Mouse (Mus musculus): ENCODE data around the gene Fam3b. TPM values are rescaled to one million over a fixed set of nuclear protein-coding genes. Genes with fewer than 3 reads are reported as not detected.

The Fam3b gene
- polyA plus RNA-seq, 1 experiment from 2014 or later = not detected

DNA sequence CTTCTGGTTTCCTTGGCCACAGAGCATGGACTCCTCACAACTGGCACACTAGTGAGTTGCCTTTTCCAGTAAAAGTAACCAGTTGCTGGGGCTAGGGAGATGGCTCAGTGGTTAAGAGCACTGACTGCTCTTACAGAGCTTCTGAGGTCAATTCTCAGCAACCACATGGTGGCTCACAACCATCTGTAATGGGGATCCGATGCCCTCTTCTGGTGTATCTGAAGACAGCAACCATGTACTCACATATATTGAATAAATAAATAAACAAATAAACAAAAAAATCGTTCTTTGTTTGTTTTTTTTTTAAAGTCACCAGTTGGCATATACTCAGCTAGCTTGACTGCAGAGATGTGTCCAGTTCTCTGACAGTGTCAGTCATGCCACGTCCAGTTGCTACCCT lies 1.7 kb upstream of the Fam3b start:
- Histone ChIP-seq H3K27ac (no peak overlapping the region), H3K9me3 (replicated peaks) (no peaks in the 10 kb centered on the region), H3K9ac (no peak overlapping the region), H3K27me3 (no peaks in the 10 kb centered on the region), H3K36me3 (no peaks in the 10 kb centered on the region), H3K4me2 (no peak overlapping the region), H3K4me3 (replicated peaks) (no peak overlapping the region), H3K4me1 (replicated peaks) (0 out of 2 replicates have a peak, but pooled peaks cover 3% of the 10 kb centered on the region)
- no peak for DNase-seq
- no peak for ATAC-seq (ENCODE audit: low read depth)
- 47% methylated on average over 3 of the region's 3 CpGs for WGBS (ENCODE audit: insufficient replicate concordance)

DNA sequence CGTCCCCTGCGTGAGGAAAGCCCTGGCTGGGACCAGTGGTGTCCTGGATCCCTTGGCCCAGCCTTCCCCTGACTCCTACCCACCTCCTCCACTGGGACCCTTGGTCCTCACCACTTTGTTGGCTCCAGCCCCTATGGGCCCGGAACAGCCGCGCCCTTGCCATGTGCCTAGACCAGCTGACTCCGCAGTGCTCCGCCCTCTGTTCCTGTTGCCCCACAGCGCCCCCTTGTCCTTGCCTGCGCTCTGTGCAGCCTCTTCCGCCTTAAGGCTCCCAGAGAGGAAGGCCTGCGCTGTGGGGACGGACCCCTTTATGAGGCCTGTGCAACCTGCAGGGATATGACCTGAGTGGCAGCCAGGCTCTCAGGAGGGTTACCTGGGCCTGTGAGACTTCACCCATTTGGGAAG lies 2.3 kb downstream of the Fam3b start:
- 81% methylated on average over 12 of the region's 12 CpGs for WGBS (ENCODE audit: insufficient replicate concordance)
- Histone ChIP-seq H3K9me3 (replicated peaks) (no peaks in the 10 kb centered on the region), H3K4me3 (replicated peaks) (no peak overlapping the region), H3K4me1 (replicated peaks) (0 out of 2 replicates have a peak, but pooled peaks cover 3% of the 10 kb centered on the region), H3K27me3 (no peaks in the 10 kb centered on the region), H3K27ac (no peak overlapping the region), H3K4me2 (no peak overlapping the region), H3K36me3 (no peaks in the 10 kb centered on the region), H3K9ac (no peak overlapping the region)
- DNase-seq (no peak), ATAC-seq (ENCODE audit: low read depth) (no peak; the same call in 1 of the 2 replicates)

DNA sequence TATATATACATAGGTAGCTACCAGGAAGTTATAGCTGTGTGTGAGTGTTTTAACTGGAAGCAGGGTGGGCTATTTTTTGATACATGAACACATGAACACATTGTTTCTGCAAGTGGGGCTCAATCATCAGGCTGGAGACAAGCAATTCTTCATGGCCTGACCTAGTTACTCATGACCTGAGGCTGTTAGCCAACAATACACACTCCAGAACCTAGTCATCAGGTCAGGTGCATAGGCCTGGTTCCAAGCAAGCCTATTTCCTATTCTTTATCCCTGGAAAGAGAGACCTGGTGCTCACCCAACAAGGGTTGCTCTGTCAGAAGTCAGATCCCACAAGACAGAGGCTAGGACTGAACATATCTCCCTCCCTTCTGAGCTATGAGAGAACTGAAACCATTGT lies 3.1 kb downstream of the Fam3b start:
- Histone ChIP-seq H3K27ac (no peak overlapping the region), H3K9me3 (replicated peaks) (no peaks in the 10 kb centered on the region), H3K4me1 (replicated peaks) (0 out of 2 replicates have a peak, but pooled peaks cover 3% of the 10 kb centered on the region), H3K27me3 (no peaks in the 10 kb centered on the region), H3K9ac (no peak overlapping the region), H3K36me3 (no peaks in the 10 kb centered on the region), H3K4me3 (replicated peaks) (no peak overlapping the region), H3K4me2 (no peak overlapping the region)
- ATAC-seq (ENCODE audit: low read depth) = no peak
- DNase-seq = no peak

DNA sequence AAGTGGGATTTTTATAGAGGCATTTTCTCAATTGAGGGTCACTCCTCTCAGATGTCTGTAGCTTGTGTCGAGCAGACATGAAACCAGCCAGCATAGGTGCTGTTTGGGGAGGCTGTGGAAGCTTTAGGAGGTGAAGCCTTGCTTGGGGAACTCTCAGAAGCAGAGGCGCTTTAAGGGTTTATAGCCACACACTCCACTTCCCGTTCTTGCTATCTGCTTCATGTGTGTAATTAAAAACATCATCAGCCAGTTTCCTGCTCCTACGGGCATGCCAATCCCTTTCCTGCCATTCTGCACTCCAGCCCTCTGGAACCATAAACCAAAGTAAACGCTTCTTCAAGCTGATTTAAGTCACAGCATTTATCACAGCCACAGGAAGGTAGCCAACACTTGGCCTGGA lies 3.8 kb downstream of the Fam3b start:
- ATAC-seq (ENCODE audit: low read depth) = no peak
- no peak for DNase-seq
- H3K27me3 ChIP-seq = no peaks in the 10 kb centered on the region
- no peak overlapping the region for H3K27ac ChIP-seq
- WGBS (ENCODE audit: insufficient replicate concordance) = 24% methylated on average over 5 of the region's 5 CpGs
- no peaks in the 10 kb centered on the region for H3K9me3 ChIP-seq (replicated peaks)
- no peak overlapping the region for H3K9ac ChIP-seq
- no peaks in the 10 kb centered on the region for H3K36me3 ChIP-seq
- 0 out of 2 replicates have a peak, but pooled peaks cover 3% of the 10 kb centered on the region for H3K4me1 ChIP-seq (replicated peaks)
- no peak overlapping the region for H3K4me3 ChIP-seq (replicated peaks)
- no peak overlapping the region for H3K4me2 ChIP-seq

DNA sequence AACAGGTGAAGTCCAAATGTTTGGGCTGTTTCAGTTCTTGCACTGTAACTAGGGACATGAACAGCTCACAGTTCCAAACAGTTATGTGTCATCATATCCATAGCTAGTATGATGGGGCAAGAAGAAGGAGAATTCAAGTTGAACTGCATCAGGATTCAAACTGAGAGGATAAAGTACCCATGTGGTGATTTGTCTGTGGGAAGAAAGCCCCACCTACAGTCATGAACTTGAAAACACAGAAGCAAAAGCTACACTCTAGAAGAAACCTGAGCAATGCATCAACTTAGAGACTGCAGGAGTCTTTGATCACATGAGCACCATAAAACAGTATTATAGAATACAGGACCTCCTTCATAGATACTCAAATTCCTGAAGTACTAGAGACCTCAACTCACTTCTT lies 6.8 kb downstream of the Fam3b start:
- Histone ChIP-seq H3K4me3 (replicated peaks) (no peak overlapping the region), H3K27me3 (no peaks in the 10 kb centered on the region), H3K27ac (no peak overlapping the region), H3K9ac (no peak overlapping the region), H3K36me3 (no peaks in the 10 kb centered on the region), H3K4me1 (replicated peaks) (no peaks in the 10 kb centered on the region), H3K4me2 (no peak overlapping the region), H3K9me3 (replicated peaks) (no peaks in the 10 kb centered on the region)
- DNase-seq (no peak), ATAC-seq (ENCODE audit: low read depth) (no peak)

DNA sequence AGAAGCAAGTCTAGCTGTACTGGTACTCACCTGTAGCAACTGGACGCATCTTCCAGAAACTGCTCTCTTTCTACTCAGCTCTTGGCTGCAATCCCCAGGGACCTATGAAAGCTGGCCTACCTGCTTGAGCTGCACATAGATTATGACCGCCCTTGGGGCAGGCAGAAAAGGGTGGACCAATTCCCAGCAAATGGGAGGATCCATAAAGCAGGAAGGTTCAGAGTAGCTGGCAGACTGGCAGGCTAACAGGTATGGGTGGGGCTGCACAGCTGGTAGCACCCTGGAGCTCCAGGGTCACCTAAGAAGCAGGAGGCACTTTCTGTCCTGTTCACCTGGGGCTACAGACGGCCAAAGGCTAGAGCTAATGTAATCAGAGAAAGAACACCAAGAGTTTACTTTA lies 9.8 kb downstream of the Fam3b start:
- H3K9me3 ChIP-seq (replicated peaks) = no peaks in the 10 kb centered on the region
- DNase-seq (no peak), ATAC-seq (ENCODE audit: low read depth) (no peak)
- no peaks in the 10 kb centered on the region for H3K27me3 ChIP-seq
- H3K27ac ChIP-seq = no peak overlapping the region
- no peak overlapping the region for H3K4me2 ChIP-seq
- no peak overlapping the region for H3K9ac ChIP-seq
- no peaks in the 10 kb centered on the region for H3K36me3 ChIP-seq
- no peaks in the 10 kb centered on the region for H3K4me1 ChIP-seq (replicated peaks)
- H3K4me3 ChIP-seq (replicated peaks) = no peak overlapping the region
- WGBS (ENCODE audit: insufficient replicate concordance) = 58% methylated on average over 3 of the region's 3 CpGs

DNA sequence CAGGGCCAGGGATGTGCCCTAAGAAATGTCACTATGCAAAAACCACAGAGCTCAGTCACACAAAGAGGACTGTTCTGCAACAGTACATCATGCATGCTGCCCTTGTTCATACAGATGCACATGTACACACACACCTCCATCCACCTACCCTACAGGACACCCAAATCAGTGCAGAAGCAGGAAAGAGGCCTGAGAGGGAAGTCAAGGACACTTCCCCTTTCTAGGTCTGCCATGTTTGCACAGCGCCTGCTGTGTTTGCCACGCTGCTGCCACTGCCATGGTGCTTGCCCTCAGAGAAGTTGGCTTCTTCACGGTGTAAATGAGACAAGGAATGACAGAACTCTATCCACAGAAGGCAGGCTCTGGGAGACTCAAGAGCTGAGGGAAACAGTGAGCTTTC lies 10.8 kb downstream of the Fam3b start:
- H3K4me1 ChIP-seq (replicated peaks) = no peaks in the 10 kb centered on the region
- WGBS (ENCODE audit: insufficient replicate concordance) = 49% methylated on average over 3 of the region's 3 CpGs
- H3K27ac ChIP-seq = no peak overlapping the region
- H3K36me3 ChIP-seq = no peaks in the 10 kb centered on the region
- no peak for ATAC-seq (ENCODE audit: low read depth)
- H3K9ac ChIP-seq = no peak overlapping the region
- H3K9me3 ChIP-seq (replicated peaks) = no peaks in the 10 kb centered on the region
- DNase-seq = no peak
- no peaks in the 10 kb centered on the region for H3K27me3 ChIP-seq
- no peak overlapping the region for H3K4me2 ChIP-seq
- H3K4me3 ChIP-seq (replicated peaks) = no peak overlapping the region

DNA sequence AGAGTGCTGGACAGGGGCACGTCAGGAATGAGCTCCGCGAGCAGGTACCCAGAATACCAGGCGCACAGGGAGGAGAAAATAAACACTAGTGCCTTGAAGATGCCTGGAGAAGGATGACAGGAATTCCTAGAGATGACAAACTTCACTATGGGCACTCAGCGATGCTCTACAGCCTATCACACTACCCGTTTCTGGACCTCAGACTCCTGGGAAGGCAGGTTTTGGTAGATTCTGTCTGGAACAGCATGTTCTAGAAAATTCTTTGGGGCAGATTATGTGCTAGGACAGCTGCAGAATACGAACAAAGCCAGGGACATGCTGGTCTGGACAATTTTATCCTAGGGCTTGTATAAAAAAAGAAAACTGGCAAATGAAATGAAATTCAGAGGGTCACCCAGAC lies 13.7 kb downstream of the Fam3b start:
- H3K27me3 ChIP-seq = no peaks in the 10 kb centered on the region
- no peak overlapping the region for H3K4me3 ChIP-seq (replicated peaks)
- H3K4me1 ChIP-seq (replicated peaks) = no peaks in the 10 kb centered on the region
- H3K27ac ChIP-seq = no peak overlapping the region
- no peak for ATAC-seq (ENCODE audit: low read depth)
- 71% methylated on average over 7 of the region's 7 CpGs for WGBS (ENCODE audit: insufficient replicate concordance)
- H3K4me2 ChIP-seq = no peak overlapping the region
- no peak for DNase-seq
- H3K36me3 ChIP-seq = no peaks in the 10 kb centered on the region
- H3K9me3 ChIP-seq (replicated peaks) = no peaks in the 10 kb centered on the region
- no peak overlapping the region for H3K9ac ChIP-seq

DNA sequence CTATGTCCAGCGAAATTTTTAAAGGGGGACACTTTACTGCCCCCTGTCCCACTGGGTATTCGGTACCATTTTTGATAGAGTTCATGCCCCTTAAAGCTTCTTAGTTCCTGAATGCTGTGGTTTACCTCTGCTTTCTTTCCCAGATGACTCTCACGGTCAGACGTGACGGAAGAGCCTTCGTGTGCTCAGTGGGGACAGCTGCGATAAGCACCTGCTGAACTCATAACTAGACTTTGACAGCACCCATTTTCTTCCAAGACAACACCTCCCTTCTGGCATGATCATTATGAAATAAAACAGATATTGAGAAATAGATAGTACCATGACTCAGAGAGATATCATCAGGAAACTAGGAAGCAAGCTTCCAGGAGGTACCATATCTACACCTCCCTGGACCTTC lies 15.2 kb downstream of the Fam3b start:
- H3K4me2 ChIP-seq = no peak overlapping the region
- H3K9ac ChIP-seq = no peak overlapping the region
- no peak overlapping the region for H3K4me3 ChIP-seq (replicated peaks)
- WGBS (ENCODE audit: insufficient replicate concordance) = 75% methylated on average over 7 of the region's 7 CpGs
- no peaks in the 10 kb centered on the region for H3K4me1 ChIP-seq (replicated peaks)
- no peaks in the 10 kb centered on the region for H3K27me3 ChIP-seq
- ATAC-seq (ENCODE audit: low read depth) (no peak), DNase-seq (no peak)
- no peak overlapping the region for H3K27ac ChIP-seq
- no peaks in the 10 kb centered on the region for H3K36me3 ChIP-seq
- H3K9me3 ChIP-seq (replicated peaks) = no peaks in the 10 kb centered on the region

DNA sequence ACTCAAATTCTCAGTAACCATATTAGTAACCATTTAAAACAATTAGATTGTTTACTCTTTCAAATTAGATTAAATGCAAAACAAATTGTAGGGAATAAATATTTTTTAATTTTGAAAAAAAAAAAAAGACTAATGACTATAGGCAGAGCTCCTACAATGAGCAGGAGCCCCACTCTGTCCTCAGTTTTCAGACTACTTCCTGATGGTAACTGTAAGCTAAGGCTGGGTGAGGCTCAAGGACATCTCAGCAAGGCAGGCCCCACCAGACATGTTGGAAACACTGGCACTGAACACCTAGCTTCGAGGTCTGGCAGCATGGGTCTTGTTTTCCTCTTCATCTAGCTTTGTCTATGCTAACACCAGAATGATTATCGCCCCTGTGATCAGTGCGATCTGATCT lies 16.5 kb downstream of the Fam3b start:
- Histone ChIP-seq H3K36me3 (no peaks in the 10 kb centered on the region), H3K4me3 (replicated peaks) (no peak overlapping the region), H3K4me2 (no peak overlapping the region), H3K4me1 (replicated peaks) (no peaks in the 10 kb centered on the region), H3K27me3 (no peaks in the 10 kb centered on the region), H3K27ac (no peak overlapping the region), H3K9me3 (replicated peaks) (no peaks in the 10 kb centered on the region), H3K9ac (no peak overlapping the region)
- DNase-seq (no peak), ATAC-seq (ENCODE audit: low read depth) (no peak)
- 62% methylated on average over 3 of the region's 3 CpGs for WGBS (ENCODE audit: insufficient replicate concordance)

DNA sequence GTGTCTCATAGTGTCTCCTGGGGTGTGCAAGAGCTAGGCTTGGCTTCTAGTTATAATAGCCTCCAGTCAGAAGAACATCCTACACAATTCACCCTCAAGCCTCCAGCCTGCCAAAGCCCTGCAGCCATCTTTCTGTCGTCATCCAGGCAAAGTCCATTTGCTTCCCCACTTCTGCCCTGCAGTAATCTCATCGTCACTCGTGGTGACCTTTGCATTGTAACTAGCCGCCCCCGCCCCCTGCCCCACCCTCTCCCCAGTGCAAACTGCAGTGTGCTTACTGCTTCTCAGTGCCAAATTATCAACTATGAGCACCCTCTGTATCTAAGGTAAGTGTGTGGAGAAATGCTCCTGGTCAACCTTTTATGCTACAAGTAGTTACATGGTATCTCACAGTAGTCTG lies 16.9 kb downstream of the Fam3b start:
- H3K9ac ChIP-seq = no peak overlapping the region
- no peak overlapping the region for H3K4me2 ChIP-seq
- no peak overlapping the region for H3K4me3 ChIP-seq (replicated peaks)
- H3K27ac ChIP-seq = no peak overlapping the region
- H3K9me3 ChIP-seq (replicated peaks) = no peaks in the 10 kb centered on the region
- no peaks in the 10 kb centered on the region for H3K4me1 ChIP-seq (replicated peaks)
- H3K27me3 ChIP-seq = no peaks in the 10 kb centered on the region
- peak; percentile 75 for ATAC-seq (ENCODE audit: low read depth)
- 47% methylated on average over 5 of the region's 5 CpGs for WGBS (ENCODE audit: insufficient replicate concordance)
- H3K36me3 ChIP-seq = no peaks in the 10 kb centered on the region
- no peak for DNase-seq

DNA sequence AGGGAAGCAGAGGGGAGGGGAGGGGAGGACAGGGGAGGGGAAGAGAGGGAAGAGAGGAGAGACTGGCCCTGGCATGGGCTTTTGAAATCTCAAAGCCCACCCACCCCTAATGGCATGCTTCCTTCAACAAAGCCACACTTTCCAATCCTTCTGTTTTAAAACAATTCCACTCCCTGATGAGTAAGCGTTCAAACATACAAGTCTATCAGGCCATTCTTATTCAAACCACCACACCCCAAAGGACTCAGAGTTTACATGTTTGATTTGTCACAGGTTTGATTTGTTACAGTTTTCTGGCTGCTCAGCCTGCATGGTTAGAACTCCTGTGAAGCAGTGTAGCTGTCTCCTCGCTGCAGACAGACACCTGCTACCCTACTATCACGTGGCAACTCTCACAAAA lies 18.6 kb downstream of the Fam3b start:
- Histone ChIP-seq H3K9ac (no peak overlapping the region), H3K4me2 (no peak overlapping the region), H3K27me3 (no peaks in the 10 kb centered on the region), H3K9me3 (replicated peaks) (no peaks in the 10 kb centered on the region), H3K4me3 (replicated peaks) (no peak overlapping the region), H3K36me3 (no peaks in the 10 kb centered on the region), H3K4me1 (replicated peaks) (no peaks in the 10 kb centered on the region), H3K27ac (no peak overlapping the region)
- ATAC-seq (ENCODE audit: low read depth) (no peak), DNase-seq (no peak)
- 49% methylated on average over 3 of the region's 3 CpGs for WGBS (ENCODE audit: insufficient replicate concordance)

DNA sequence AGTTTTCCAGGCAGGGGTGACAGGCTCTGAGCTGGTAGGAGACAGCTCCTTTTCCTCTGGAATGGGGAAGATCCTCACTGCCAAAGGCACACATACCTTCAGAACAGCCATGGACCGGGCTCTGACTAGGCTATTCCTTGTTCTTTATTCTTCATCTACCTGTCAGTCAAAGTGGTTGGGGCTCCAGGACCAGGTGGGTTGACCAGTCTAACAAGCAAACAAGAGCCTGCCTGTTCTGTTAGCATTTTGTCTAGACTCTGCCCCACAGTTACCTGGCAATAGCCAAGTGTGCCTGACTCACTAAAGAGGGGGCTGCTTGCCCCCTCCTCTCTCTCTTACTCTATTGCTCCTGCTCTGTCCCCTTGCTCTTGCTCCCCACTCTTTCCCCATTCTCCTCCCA lies 22.2 kb downstream of the Fam3b start:
- Histone ChIP-seq H3K4me3 (replicated peaks) (no peak overlapping the region), H3K4me1 (replicated peaks) (no peaks in the 10 kb centered on the region), H3K27me3 (no peaks in the 10 kb centered on the region), H3K9ac (no peak overlapping the region), H3K9me3 (replicated peaks) (no peaks in the 10 kb centered on the region), H3K27ac (no peak overlapping the region), H3K4me2 (no peak overlapping the region), H3K36me3 (no peaks in the 10 kb centered on the region)
- ATAC-seq (ENCODE audit: low read depth) = no peak
- no peak for DNase-seq
- WGBS (ENCODE audit: insufficient replicate concordance) = 65% methylated on average over 1 of the region's 1 CpGs

All from liver, embryonic 13.5 days (tissue).